Comparison of ENCODE assay signal across 1 mouse cellular context in genomic region chr11:95293017-95293624, GRCm38 (mm10).
TF ChIP-seq lines count a peak whose summit lies in the region.

No protein-coding gene starts in this region.

TF ChIP-seq in CH12.LX, 34 proteins besides CTCF, POLR2A, EP300 and RAD21 (continued from another document):
- TF ChIP-seq UBTF (IDR thresholded peaks at IDR 0.05; ENCODE audit: low read depth, low read length): no peak
- TF ChIP-seq ZMIZ1 (IDR thresholded peaks at IDR 0.05; ENCODE audit: low read depth, low read length): no peak; the same call in 1 of the 2 replicates
- peak; percentile 34; the same call in 1 of the 2 replicates for TF ChIP-seq MEF2A (IDR thresholded peaks at IDR 0.05; ENCODE audit: borderline replicate concordance, low read depth, low read length)
- no peak for TF ChIP-seq SMC3 (IDR thresholded peaks at IDR 0.05; ENCODE audit: low read depth, low read length)
- 0 out of 2 replicates have a peak, but pooled peaks have one; percentile 28 for TF ChIP-seq POLR2AphosphoS2 (IDR thresholded peaks at IDR 0.05; ENCODE audit: low read depth, low read length)
- TF ChIP-seq ZNF384 (IDR thresholded peaks at IDR 0.05; ENCODE audit: low read depth, low read length): peak; percentile 79
- TF ChIP-seq ZKSCAN1 (IDR thresholded peaks at IDR 0.05; ENCODE audit: borderline replicate concordance, low read depth, low read length): no peak
- TF ChIP-seq TCF12 (IDR thresholded peaks at IDR 0.05; ENCODE audit: low read depth, low read length): peak; percentile 48
- TF ChIP-seq PAX5 (IDR thresholded peaks at IDR 0.05; ENCODE audit: low read length): no peak
- peak; percentile 26; the same call in 1 of the 2 replicates for TF ChIP-seq JUN (IDR thresholded peaks at IDR 0.05; ENCODE audit: insufficient read depth, low read depth, low read length)
- TF ChIP-seq ELF1 (IDR thresholded peaks at IDR 0.05; ENCODE audit: low read depth, low read length): no peak
- TF ChIP-seq MYC (IDR thresholded peaks at IDR 0.05; ENCODE audit: low read depth, low read length): peak; percentile 100
- no peak for TF ChIP-seq NELFE (IDR thresholded peaks at IDR 0.05; ENCODE audit: low read depth, low read length)
- peak; percentile 63; the same call in 1 of the 2 replicates for TF ChIP-seq RCOR1 (conservative IDR thresholded peaks at IDR 0.05; ENCODE audit: low read depth, low read length)
- TF ChIP-seq TBP (conservative IDR thresholded peaks at IDR 0.05; ENCODE audit: low read depth, low read length): 0 out of 2 replicates have a peak, but pooled peaks have one; percentile 38
- TF ChIP-seq USF1 (IDR thresholded peaks at IDR 0.05; ENCODE audit: low read depth, low read length): no peak
- TF ChIP-seq MAZ (IDR thresholded peaks at IDR 0.05; ENCODE audit: low read depth, low read length): no peak
- TF ChIP-seq GABPA (IDR thresholded peaks at IDR 0.05; ENCODE audit: insufficient replicate concordance, low read depth, low read length): no peak
- no peak for TF ChIP-seq HCFC1 (IDR thresholded peaks at IDR 0.05; ENCODE audit: low read depth, low read length)
